17 mouse cellular contexts compared by ENCODE assay signal in genomic region chr11:42393451-42393850, GRCm38 (mm10). TPM values are rescaled to one million over a fixed set of nuclear protein-coding genes. Genes with fewer than 3 reads are reported as not detected.
"Had no signal": no experiment of that assay in that cellular context is flagged by ENCODE, and none has a peak within 500 bp of the region (broad histone marks: within the 10 kb centered on the region; RNA-seq: fewer than 3 reads in every experiment).

No protein-coding gene starts in this region.

- H3K36me3 ChIP-seq: limb, embryonic 15.5 days; liver, embryonic 12.5 days; neural tube, embryonic 12.5 days had no signal

- H3K4me1 ChIP-seq: limb, embryonic 15.5 days; liver, embryonic 12.5 days; megakaryocyte, embryonic 14.5 days; neural tube, embryonic 12.5 days had no signal

- DNase-seq: kidney, adult 18-20 months; kidney, postnatal 14 days; layer of hippocampus, postnatal 36 days; lung, embryonic 14.5 days; lung, postnatal 10 days; thymus, adult 18-20 months; thymus, postnatal 25 days had no signal

- H3K27ac ChIP-seq: limb, embryonic 15.5 days; liver, embryonic 12.5 days; macrophage; neural tube, embryonic 12.5 days; stomach, postnatal 0 days had no signal

- H3K4me2 ChIP-seq: limb, embryonic 15.5 days; liver, embryonic 12.5 days; lung, embryonic 14.5 days; midbrain, embryonic 11.5 days; neural tube, embryonic 12.5 days had no signal

- H3K9ac ChIP-seq: limb, embryonic 15.5 days; liver, embryonic 12.5 days; lung, embryonic 14.5 days; neural tube, embryonic 12.5 days had no signal

- ATAC-seq: liver, embryonic 12.5 days had no signal

- H3K27me3 ChIP-seq: limb, embryonic 15.5 days; liver, embryonic 12.5 days; megakaryocyte, embryonic 14.5 days; neural tube, embryonic 12.5 days had no signal

- H3K4me3 ChIP-seq: limb, embryonic 15.5 days; liver, embryonic 12.5 days; megakaryocyte, embryonic 14.5 days; neural tube, embryonic 12.5 days had no signal

- H3K9me3 ChIP-seq: limb, embryonic 15.5 days; liver, embryonic 12.5 days; neural tube, embryonic 12.5 days had no signal

RNA-seq across cellular contexts. Expression of gene Gabrb2, which starts 26.1 kb away (rescaled TPM):
- total RNA-seq: monocyte, adult 5-6 weeks; neutrophil, adult 5-6 weeks had no signal
- polyA plus RNA-seq: large intestine, adult 2 months; macrophage had no signal
